Mouse (Mus musculus): Measurements from ENCODE around the gene Pip4k2a. TPM values are rescaled to one million over a fixed set of nuclear protein-coding genes. Genes with fewer than 3 reads are reported as not detected.
"Not testable (repeated sequence)": the region's sequence is repeated elsewhere in the genome, so short reads cannot be mapped to it uniquely, and the experiment has no call there.

The Pip4k2a gene
- total RNA-seq, 2 experiments from 2014 or later = 22.4 to 25.2 TPM

DNA sequence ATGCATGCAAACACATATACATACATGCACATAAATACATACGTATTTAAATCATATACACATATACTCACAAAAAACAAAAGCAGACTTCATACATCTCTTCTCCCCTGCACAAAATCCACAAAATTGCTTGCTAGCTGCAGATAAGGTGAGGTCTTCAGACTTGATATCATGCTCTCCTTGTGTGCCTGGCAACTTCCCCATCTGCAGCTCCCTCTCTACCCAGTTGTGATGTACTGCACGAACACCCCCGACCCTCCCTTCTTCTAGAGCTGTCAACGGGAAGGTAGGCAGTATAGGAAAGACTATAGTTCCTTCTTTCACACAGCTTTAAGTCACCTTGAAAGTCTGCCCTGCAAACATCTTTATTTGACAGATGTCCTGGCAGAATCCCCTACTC lies 96.8 kb downstream of the Pip4k2a start:
- no peak for DNase-seq (ENCODE audit: low spot score in 2 of 2)

DNA sequence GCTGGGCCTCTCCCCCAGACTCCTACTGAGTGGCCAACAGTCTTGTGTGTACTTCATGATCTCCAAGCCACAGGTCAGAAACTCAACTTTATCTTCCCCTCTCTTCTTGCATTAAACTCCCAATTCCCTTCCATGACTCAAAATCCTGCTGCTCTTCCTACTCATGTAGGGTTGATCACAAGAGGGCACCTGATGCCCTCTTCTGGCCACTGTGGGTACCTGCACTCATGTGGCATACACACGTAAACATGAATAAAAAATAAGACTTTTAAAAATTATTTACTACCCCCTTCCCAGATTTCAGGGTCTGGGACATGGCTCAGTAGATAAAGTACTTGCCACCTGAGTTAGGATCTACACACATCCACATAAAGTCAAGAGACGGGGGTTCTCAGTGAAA lies 97.3 kb downstream of the Pip4k2a start:
- no peak for DNase-seq (ENCODE audit: low spot score in 2 of 2)

DNA sequence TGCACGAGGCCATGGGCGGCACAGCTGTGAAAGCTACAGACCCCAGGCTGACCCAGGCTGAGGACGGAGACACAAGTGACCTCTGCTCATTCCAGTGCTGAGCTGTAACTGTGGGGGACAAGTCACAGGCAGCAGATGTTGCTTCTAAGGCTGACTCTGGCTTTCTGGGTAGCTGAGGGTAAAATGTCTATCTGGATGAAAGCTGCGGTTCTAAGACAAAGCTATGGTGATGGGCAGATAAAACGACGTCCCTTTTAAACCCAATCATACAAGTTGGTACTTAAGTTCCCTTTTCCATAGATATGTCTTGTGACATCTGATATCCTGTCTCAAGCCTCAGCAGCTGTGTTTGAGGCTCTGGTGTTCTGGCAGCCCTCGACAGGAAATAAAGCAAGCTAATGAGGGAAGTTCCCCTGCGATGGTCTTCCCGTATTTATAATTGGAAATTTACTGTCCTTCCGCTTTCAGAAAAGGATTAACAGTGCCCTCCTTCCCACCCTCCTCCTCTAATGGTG lies 100.1 kb downstream of the Pip4k2a start:
- DNase-seq (ENCODE audit: low spot score in 2 of 2) = no peak

DNA sequence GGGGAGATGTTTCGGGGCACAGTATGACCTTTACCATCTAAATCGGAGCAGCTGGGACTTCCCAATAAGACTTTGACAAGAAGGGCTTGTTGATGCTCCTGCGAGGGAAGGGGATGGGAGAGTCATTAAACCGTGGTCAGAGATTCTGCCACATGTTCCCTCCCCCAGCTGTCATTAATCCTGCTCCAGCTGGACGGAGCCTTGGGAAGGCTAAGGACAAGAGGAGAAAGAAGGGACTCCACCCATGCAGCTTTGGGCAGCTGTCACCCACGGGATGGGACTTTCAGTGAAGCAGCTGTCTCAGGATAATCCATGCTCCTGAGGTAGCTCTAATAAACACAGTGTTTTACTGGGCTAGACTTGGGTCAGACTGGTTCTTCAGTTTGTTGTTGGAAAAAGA lies 101.9 kb downstream of the Pip4k2a start:
- peak in 1 of 2 experiments; percentile 40 for DNase-seq (ENCODE audit: low spot score in 2 of 2)

DNA sequence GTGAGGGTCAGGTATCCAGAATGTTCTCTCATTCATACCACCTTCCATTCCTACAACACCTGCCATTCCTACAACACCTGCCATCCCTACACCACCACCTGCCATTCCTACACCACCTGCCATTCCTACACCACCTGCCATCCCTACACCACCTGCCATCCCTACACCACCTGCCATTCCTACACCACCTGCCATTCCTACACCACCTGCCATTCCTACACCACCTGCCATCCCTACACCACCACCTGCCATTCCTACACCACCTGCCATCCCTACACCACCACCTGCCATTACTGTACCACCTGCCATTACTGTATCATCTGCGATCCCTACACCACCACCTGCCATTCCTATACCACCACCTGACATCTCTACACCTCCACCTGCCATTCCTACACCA lies 104.6 kb downstream of the Pip4k2a start:
- DNase-seq (ENCODE audit: low spot score in 2 of 2) = not testable (repeated sequence)

DNA sequence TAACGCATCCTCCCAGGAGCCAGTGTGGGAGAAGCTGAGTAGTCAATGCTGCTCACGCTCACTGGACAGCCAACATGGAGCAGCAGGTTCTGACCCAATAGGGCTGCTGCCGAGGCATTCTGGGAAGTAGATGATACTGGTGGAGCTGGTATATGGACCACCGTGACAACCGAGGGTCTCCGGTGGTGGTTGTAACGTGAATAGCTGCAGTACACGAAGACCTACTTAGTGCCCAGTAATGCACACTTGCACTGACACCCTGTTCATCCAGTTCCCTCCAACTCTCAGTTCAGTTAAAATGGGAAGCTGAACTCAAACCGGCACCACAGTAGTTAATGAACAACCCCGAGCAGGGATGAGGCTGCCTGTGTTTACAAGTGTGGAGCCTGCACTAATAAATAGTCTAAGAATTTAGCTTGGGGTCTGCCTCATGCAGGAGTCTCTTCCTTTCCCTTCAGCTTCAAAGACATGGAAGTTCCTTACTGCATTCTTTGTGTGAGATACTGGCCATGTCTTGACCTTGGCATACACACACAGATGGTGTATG lies 105.9 kb downstream of the Pip4k2a start:
- no peak for DNase-seq (ENCODE audit: low spot score in 2 of 2)

DNA sequence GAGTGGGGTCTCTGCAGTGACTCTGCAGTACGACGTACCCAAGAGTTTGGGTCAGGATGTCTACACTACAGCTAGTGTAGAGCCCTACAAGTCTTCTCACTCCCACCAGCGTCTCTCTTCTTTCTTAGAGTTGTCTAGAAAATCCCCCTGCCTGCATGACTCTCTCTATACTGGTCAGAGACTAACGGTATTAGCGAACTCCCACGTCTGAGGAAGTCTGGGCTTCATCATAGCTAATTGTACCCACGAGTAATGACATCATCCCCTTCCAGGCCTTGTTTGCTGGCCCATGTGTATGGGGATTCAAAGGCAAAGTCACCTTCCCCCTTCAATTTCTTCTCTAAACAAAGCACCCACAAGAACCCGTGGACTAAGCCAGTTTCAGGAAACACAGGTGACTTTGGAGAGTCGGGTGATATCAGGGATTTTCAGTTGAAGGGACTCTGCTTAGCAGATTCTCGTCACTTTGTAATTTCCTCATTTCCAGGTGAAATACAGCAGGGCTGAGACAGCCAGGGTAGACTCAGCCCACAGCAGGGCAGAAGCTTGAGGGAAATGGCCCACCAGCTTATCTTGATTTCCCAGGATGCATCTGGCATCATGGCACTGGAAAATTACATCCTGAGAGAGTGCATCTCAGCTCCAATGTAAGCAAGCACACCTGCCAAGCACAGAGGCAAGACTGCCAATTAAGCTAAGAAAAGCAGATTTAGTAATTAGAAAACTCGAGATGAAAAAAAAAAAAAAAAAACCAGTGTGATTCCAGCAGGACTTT lies 107.5 kb downstream of the Pip4k2a start:
- DNase-seq (ENCODE audit: low spot score in 2 of 2) = no peak

DNA sequence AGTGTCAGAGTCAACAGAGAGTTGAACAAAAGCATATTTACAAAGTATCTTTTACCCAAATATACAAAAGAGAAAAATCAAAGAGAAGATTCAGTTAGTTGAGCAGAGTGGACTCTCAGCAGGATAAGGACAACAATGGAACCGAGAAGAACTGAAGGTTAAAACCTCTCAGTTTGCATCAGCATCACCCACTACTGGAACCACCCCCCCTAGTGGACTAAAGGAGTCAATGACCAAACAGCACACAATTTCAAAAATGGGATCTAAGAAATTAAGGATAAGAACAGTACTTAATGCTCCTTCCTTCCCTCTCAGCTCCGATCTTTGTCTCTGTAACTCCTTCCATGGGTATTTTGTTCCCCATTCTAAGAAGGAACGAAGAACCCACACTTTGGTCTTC lies 113.6 kb downstream of the Pip4k2a start:
- DNase-seq (ENCODE audit: low spot score in 2 of 2) = no peak

DNA sequence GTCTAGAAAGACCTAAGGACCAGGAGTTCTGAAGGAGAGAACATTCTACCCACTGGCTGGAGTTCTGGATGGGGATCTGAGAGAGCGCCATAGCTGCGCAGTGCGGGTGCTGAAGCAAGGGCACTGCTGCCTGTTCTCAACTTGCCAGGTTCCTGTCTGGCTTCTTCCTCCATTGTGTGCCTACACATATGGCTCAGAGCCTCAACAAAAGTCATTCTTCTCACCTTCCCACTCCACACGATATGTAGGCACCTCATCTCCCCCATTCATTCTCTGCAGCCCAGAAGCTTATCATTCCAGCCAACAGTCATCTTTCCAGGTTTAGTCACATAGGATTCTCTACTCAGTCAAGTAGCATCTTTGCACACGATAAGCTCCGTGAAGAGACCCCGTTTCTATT lies 123.3 kb downstream of the Pip4k2a start:
- DNase-seq (ENCODE audit: low spot score in 2 of 2) = no peak

DNA sequence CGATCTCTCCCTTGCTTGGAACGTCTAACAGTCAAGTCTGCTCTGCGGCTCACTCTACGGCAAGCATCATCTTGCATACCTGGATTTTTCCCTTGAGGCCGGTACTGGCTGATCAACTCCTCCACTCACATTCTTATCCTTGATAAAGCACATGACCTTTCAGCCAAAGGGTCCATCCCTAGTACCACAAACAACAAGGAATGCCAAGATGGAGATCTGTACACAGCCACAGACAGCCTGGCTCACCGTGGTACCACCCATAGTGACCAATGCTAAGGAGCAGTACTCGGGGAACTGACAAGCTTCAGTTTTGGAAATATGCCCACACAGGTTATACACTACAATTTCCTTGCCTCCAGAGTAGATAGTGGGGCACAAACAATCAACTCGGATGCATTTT lies 123.9 kb downstream of the Pip4k2a start:
- DNase-seq (ENCODE audit: low spot score in 2 of 2) = no peak

DNA sequence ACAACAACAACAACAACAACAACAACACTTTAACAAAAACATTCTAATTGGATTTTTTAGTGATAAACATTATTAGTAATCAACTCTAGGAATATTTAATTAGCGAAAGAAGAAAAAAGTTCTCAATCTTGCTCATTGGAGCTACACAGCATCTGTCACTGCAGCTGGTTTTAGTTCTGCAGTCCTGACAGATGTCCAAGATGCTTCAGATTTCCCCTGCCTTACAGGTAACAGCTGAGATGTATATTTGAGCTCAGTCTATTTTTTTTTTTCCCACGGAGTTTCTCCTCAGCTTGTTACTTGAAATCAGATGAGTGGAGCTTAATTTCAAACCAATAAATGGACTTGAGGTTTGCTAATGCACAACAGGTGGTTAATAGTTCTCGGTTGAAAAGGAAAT lies 124.5 kb downstream of the Pip4k2a start:
- no peak for DNase-seq (ENCODE audit: low spot score in 2 of 2)

DNA sequence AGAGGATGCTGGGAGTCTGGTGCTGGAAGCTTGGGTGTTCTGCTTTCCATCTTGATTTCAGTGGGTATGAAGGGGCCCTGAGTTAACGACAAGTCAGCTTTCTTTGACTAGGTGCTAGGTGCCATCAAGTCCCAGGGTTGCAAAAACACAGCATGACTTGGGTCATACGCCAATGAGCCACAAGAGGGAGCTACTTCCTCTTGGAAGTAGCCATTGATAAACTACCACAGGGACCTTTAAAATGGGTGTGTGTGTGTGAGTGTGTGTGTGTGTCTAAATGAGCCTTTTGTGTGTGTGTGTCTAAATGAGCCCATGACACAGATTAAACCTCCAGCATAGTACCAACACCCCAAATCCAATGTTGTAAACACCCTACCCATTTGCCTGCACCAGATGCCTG lies 125.1 kb downstream of the Pip4k2a start:
- DNase-seq (ENCODE audit: low spot score in 2 of 2) = peak; percentile 46 to 71

DNA sequence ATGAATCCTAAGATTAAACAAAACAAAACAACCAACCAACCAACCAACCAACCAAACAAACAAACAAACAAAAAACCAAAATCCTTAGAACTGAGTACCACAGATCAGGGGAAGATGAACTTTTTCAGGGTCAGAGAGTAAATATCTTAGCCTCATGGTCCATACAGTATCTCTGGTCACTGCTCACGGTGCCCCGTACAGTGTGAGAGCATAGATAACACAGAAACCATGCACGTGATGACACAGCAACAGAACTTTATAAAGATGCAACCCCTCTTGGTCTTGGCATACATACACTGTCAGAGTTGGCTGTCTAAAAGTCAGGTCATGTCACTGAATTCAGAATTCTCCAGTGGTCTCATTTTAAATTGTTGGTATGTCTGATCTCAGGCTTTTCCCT lies 126.8 kb downstream of the Pip4k2a start:
- no peak for DNase-seq (ENCODE audit: low spot score in 2 of 2)

DNA sequence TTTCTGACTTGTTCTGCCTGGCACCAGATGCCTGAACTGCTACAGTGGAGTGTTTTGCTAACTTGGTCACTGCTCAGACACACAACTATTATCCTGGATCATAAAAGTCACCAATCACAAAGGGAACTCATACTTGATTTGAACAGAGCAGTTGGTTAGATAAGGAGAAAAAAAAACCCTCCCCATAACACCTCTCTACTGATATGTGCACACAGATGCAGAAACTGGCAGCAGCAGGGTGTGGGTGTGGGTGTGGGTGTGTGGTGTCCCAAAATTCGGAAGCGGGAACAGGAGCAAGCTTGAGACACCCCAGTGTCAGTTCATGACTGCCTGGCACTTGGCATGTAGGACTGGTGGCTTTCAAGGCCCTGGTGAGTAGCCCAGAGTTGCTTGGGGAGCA lies 130.9 kb downstream of the Pip4k2a start:
- DNase-seq (ENCODE audit: low spot score in 2 of 2) = no peak

DNA sequence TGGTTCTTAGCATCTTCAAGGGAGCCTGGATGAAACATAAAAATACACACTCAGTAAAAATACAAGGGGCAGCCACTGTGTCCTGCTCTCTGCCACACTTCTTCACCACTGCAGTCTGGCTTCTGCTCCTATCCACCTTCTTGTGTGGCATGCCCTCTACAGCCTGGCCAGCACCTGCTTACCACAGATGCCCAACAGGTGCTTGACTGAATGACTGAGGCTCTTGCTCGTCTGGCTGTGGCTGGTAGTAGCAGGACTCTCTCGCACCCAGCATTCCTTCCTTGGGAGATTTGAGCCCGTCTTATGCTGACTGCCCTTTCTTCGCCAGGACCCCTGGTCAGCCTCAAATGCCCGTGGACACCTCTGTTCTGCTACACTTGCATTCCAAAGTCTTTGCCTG lies 133.2 kb downstream of the Pip4k2a start:
- DNase-seq (ENCODE audit: low spot score in 2 of 2) = no peak

DNA sequence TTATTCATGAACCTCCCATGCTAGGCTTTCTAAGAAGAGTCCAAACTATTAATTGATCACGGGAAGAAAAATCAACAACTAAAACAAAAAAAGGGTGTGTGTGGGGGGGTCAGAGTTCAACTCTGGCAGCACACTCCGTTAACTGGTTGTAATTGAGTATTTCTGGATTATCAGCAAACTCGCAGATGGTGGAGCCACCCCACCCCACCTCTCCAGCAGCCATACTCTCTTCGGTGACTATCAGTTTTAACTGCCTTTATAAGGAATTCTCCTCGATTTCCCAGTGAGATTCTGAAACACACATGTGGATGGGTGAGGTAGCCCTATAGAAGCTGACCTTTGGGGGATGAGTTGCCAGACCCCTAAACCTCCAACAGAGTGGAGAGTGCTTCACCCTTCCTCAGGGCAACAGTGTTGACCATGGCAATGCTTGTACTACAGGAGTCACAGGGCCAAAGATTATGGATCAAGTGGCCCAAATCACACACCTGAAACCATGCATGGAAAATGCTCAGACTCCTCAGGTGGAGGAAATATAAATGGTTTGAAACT lies 136.2 kb downstream of the Pip4k2a start:
- DNase-seq (ENCODE audit: low spot score in 2 of 2) = no peak

DNA sequence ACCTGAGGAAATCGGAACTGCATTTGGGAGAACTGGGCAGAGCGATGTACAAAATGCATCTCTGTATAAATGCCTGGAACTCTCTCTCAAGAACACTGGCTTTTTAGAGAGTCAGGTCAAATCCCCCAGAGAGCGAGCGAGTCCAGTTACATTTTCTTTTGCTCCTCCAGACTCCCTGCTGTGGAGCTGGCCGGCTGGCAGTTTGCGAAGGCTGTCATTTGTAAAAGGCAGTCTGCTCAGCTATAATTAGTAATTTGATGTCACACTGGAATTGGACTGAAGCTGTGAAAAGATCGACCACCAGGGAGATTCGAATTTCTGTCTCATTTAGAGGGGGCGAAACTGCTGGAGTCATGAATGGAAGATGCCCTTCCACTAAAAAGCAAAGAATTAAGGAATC lies 137.2 kb downstream of the Pip4k2a start:
- no peak for DNase-seq (ENCODE audit: low spot score in 2 of 2)

DNA sequence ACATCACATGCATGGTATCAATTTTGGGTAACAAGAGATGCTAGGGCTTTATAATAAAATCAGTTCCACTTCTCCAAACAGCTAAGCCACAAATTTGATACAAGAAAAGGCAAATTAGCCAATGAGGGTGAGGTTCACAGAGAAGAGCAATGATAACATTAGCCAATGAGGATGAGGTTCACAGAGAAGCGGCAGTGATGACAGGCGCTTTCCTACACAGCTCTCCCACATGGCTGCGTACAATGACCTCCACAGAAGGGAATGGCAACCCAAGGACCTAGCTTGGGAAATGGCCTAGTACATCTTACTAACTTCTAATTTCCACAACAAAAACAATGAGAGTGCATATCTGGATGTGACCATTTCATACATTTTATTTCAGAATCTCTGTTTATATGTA lies 140.0 kb downstream of the Pip4k2a start:
- DNase-seq (ENCODE audit: low spot score in 2 of 2) = no peak

DNA sequence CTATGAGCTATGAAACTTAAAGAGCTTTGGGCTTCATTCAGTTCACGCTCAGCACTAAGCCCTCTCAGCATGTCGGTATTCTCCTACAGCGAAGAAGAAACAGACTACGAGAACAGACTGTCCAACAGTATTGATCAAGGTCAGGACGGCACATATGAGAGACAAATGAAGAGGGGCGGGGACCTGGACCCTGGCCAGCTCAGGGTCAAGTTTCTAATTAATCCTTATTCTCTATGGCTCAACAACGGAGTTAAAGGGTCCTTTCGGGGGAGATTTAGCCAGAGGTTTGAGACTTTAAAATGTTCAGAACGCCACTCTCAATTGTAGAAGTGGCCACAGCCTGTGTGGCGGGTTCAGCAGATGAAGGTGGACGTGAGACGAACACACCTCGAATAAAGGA lies 141.5 kb downstream of the Pip4k2a start:
- no peak for DNase-seq (ENCODE audit: low spot score in 2 of 2)

DNA sequence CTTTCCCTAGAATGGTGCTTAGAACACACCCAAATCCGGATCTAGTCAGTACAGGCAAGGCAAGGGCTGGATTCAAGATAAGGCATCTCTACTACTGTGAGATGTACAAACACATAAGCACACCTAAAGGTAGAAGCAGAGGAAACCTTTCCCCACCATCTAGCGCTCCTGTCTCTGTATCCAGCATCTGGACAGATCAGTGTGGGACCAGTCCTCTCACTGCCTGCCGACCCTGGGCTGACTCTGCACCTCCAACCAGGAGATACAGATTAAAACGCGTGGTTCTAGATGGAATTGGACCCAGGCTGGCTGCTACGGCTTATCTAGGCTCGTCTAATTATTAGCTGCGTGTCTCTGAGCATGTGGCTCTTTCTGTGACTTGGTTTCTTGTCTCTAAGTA lies 142.7 kb downstream of the Pip4k2a start:
- DNase-seq (ENCODE audit: low spot score in 2 of 2) = no peak

DNA sequence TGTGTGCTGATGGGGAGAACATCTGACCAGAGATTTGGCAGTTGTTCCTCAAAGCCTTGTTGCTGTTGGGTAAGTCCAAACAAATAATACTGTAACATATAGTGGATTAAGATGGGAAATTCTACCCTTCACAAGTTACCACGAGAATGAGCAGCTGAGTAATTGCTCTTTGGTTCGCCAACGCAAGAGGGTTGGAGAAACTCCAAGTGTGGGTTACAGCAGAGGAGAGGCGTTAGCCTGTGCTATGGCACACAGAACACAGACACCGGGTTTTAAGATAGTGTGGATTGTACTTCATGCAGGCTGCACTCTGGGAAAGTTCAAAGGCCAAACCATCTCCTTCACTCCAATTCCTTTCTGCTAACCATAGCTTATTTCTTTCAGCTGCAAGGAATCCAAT lies 144.6 kb downstream of the Pip4k2a start:
- DNase-seq (ENCODE audit: low spot score in 2 of 2) = no peak

DNA sequence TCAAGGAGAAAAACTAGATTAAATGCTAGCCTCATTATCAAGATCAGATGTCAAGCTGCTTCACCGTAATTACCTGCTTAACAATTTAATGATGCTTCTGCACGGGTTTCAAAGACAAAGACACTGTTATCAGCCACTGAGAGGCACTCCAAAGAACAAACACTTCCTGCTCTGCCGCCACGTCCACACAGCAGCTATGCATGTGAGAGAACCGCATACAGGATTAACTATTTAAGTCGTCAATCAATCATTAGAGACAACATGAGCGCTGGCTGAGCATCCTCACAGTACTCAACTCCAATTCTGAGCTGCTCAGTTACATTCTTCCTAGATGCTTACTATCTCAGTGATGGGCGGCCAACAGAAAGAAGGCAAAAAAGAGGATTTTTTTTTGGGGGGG lies 147.3 kb downstream of the Pip4k2a start:
- no peak for DNase-seq (ENCODE audit: low spot score in 2 of 2)

Measured in gastrocnemius, postnatal 4 days (tissue).